Mouse (Mus musculus): Measurements from ENCODE around the gene Cask. TPM values are rescaled to one million over a fixed set of nuclear protein-coding genes. Genes with fewer than 3 reads are reported as not detected.

Gene Cask
- total RNA-seq, 2 experiments from 2014 or later = 190 to 191 TPM

- intact Hi-C loops (cut with DNase I) = no loop called here
- DNase-seq = no peak
Measured at GRCm38 (mm10) chrX:13475382-13475781, 375.8 kb downstream of the Cask start.

- DNase-seq = no peak
- intact Hi-C loops (cut with DNase I) = no loop called here
Measured at GRCm38 (mm10) chrX:13472751-13473225, 378.4 kb downstream of the Cask start.

- no peak for DNase-seq
- intact Hi-C loops (cut with DNase I) = no loop called here
Measured at GRCm38 (mm10) chrX:13471925-13472324, 379.2 kb downstream of the Cask start.

- no peak for DNase-seq
- intact Hi-C loops (cut with DNase I) = loop anchor here (10.0 kb wide), 1 partner anchor 185 kb away; the partner anchor contains the start of gene Ddx3x
Measured at GRCm38 (mm10) chrX:13469160-13470116, 381.7 kb downstream of the Cask start.

- DNase-seq = peak; percentile 11
- intact Hi-C loops (cut with DNase I) = loop anchor here (10.0 kb wide), 1 partner anchor 182 kb away; the partner anchor contains the start of gene Ddx3x
Measured at GRCm38 (mm10) chrX:13467121-13467571, 384.0 kb downstream of the Cask start.

Small RNA genes within 50 kb of the gene (microRNA-seq; reads per million reads assigned to microRNA genes)
- not detected for gene Gm25246

Other genes with a start within 250 kb of the Cask start
- 1 to 10 TPM; 4.0 to 4.1 TPM for gene Gpr34, start 219.3 kb downstream of the Cask start, total RNA-seq (2021)
- gene Gpr82, start 190.0 kb downstream of the Cask start, total RNA-seq (2021) = not detected